Mouse (Mus musculus) naive thymus-derived CD4-positive, alpha-beta T cell, adult 2 months (primary cell): ENCODE measurements around the gene Slc44a3.

Source experiments
- DNase-seq: peaks from one replicate; pipeline ENCODE4 v3.0.0-alpha.2; 2011; ENCODE audit warnings: low read depth

Gene Slc44a3

GRCm38 (mm10) chr3:121426621-121427519 lies 105.3 kb downstream of the Slc44a3 start:
- peak; percentile 84 for DNase-seq

- DNase-seq = peak; percentile 75
These were observed 106.2 kb downstream of the Slc44a3 start, which contains the start of gene Cnn3 for GRCm38 (mm10) chr3:121425861-121426620. Gene Cnn3 (plus strand): TSS chr3:121426497.

GRCm38 (mm10) chr3:121422405-121422804 lies 109.8 kb downstream of the Slc44a3 start:
- no peak for DNase-seq

GRCm38 (mm10) chr3:121418850-121419435 lies 113.3 kb downstream of the Slc44a3 start:
- DNase-seq = no peak

GRCm38 (mm10) chr3:121418251-121418601 lies 114.0 kb downstream of the Slc44a3 start:
- no peak for DNase-seq

GRCm38 (mm10) chr3:121417379-121418250 lies 114.6 kb downstream of the Slc44a3 start:
- no peak for DNase-seq

GRCm38 (mm10) chr3:121416171-121417154 lies 115.7 kb downstream of the Slc44a3 start:
- DNase-seq = no peak

- no peak for DNase-seq
These were observed 120.8 kb downstream of the Slc44a3 start for GRCm38 (mm10) chr3:121411450-121411849.
